Mouse (Mus musculus) liver, embryonic 11.5 days (tissue): ENCODE results near the gene Clns1a. TPM values are rescaled to one million over a fixed set of nuclear protein-coding genes. Genes with fewer than 3 reads are reported as not detected.

Experiments
- ATAC-seq: fragments of 200-750 bp; cut with Nextera tagmentation; replicated peaks from 2 replicates; pipeline ENCODE4 v1.8.0; 2017; ENCODE audit warnings: moderate number of reproducible peaks, mild to moderate bottlenecking, moderate TSS enrichment, moderate library complexity; ENCODE audit not compliant: low FRiP score
- DNase-seq: peaks from one replicate; pipeline ENCODE4 v3.0.0-alpha.2; 2017; ENCODE audit warnings: low spot score
- H3K27ac ChIP-seq: fragments of 300-500 bp; sonication (generic); 2 replicates; pipeline ENCODE4 v1.5.1; 2014; ENCODE audit warnings: mild to moderate bottlenecking, low read depth, low read length, control low read depth
- H3K27me3 ChIP-seq: fragments of 300-500 bp; sonication (generic); replicated peaks from 2 replicates; pipeline ENCODE4 v1.6.1; 2014; ENCODE audit warnings: low read length, mixed read lengths; ENCODE audit not compliant: control insufficient read depth, insufficient read depth
- H3K36me3 ChIP-seq: fragments of 300-500 bp; sonication (generic); 2 replicates; pipeline ENCODE4 v1.6.1; 2014; ENCODE audit warnings: mild to moderate bottlenecking, low read length, moderate library complexity, mixed read lengths; ENCODE audit not compliant: control insufficient read depth, insufficient read depth
- H3K4me1 ChIP-seq: fragments of 300-500 bp; sonication (generic); replicated peaks from 2 replicates; pipeline ENCODE4 v1.6.1; 2014; ENCODE audit warnings: low read length, mixed read lengths; ENCODE audit not compliant: control insufficient read depth, insufficient read depth
- H3K4me2 ChIP-seq: fragments of 300-500 bp; sonication (generic); 2 replicates; pipeline ENCODE4 v1.6.1; 2014; ENCODE audit warnings: mild to moderate bottlenecking, control low read depth, moderate library complexity
- H3K4me3 ChIP-seq: fragments of 300-500 bp; sonication (generic); 2 replicates; pipeline ENCODE4 v1.5.1; 2014; ENCODE audit warnings: low read depth, low read length, control low read depth
- H3K9ac ChIP-seq: fragments of 300-500 bp; sonication (generic); 2 replicates; pipeline ENCODE4 v1.6.1; 2014; ENCODE audit warnings: low read depth, low read length, control low read depth
- H3K9me3 ChIP-seq: fragments of 300-500 bp; sonication (generic); 2 replicates; pipeline ENCODE4 v1.6.1; 2016; ENCODE audit warnings: low read length, inconsistent platforms, mixed read lengths; ENCODE audit not compliant: control insufficient read depth
- WGBS: fragments of 180-500 bp; shearing (Covaris S2); extraction: QIAGEN DNeasy Blood & Tissue Kit; methylation state at CpG from one replicate; pipeline ENCODE4 v1.1.7; 2014; 5-methylcytosine and 5-hydroxymethylcytosine counted together
- polyA plus RNA-seq: library from polyadenylated mRNA; unstranded; fragments of >200 nt; fragmentation: Nextera tagmentation; extraction: Ambion mirVana; gene quantifications from 2 replicates; pipeline ENCODE4 v1.2.1, GENCODE M21; 2014

The Clns1a gene
- polyA plus RNA-seq, 1 experiment from 2014 or later, result 187 TPM

DNA sequence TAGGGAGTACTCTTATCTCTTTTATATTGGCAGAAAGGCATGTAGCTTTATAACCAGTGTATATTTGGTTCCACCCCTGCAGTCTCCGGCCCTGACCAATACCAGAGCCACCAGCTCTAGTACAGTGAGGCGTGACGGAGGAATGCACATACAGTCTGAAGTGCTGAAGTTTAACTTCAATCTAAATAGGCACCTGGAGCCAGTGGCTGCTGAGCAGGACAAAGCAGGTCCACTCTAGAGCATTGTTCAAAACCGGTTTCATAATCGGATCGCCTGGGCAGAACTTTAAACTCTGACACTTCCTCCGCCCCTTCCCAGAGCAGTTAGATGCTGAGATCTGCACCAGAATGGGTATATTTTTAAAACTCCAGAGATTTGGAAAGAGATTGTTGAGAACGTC, 38.6 kb downstream of the Clns1a start:
- no peak overlapping the region for H3K4me3 ChIP-seq
- peak overlapping the region; percentile 86; the same call in 1 of the 2 replicates for H3K4me2 ChIP-seq
- H3K27ac ChIP-seq, result no peak overlapping the region
- H3K36me3 ChIP-seq, result no peaks in the 10 kb centered on the region
- no peaks in the 10 kb centered on the region for H3K9me3 ChIP-seq
- 85% methylated on average over 8 of the region's 8 CpGs for WGBS
- H3K27me3 ChIP-seq, result no peaks in the 10 kb centered on the region
- no peak for ATAC-seq
- no peak for DNase-seq
- H3K9ac ChIP-seq, result no peak overlapping the region
- peaks cover 23% of the 10 kb centered on the region for H3K4me1 ChIP-seq

DNA sequence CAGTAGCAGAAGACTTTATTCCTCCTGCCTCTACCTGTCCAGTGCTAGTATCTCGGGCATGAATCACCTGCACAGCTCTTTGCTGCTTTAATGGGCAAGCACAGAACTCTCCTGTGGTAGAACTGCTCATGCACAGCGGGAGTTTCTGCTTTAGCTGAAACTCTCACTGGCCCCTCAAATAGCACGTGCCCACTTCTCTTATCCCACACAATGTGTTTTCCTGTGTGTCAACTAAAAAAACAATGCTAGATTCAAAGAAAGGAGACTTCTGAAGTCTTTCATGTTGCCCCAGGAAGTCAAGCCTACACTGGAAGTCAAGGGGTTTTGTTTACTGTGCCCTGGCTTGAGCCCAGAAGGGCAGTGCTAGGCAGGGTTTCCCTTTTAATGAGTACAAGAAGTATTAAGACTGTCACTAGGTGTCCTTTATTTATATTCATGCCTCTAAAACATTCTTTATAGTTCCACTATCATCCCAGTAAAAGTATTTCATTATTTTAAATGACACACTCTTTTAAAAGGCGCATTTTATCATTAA, 39.5 kb downstream of the Clns1a start:
- Histone ChIP-seq H3K27ac (no peak overlapping the region), H3K9me3 (no peaks in the 10 kb centered on the region), H3K4me2 (peak overlapping the region; percentile 86), H3K27me3 (no peaks in the 10 kb centered on the region), H3K9ac (no peak overlapping the region), H3K4me1 (peaks cover 26% of the 10 kb centered on the region), H3K36me3 (no peaks in the 10 kb centered on the region), H3K4me3 (0 out of 2 replicates have a peak overlapping the region, but pooled peaks have one; percentile 17)
- ATAC-seq, result no peak
- no peak for DNase-seq
- WGBS, result 56% methylated on average over 4 of the region's 4 CpGs

DNA sequence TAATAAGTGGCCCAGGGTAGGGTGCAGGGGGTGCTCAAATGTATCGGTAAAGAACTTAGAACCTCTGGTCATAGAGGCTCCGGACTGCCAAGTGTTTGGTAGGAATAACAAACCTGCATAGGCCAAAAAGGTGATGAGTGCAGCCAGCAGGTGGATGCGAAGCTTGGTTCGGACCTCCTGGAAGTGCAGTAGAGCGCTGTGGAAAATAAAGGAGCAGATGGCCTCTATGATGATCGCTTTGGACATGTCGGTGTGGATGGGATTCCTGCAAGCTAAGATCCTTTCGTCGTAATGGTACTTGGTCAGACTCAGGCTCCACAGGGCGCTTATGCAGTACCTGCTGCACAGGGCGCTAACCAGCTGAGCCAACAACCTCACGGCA, 40.8 kb downstream of the Clns1a start:
- H3K4me1 ChIP-seq, result peaks cover 37% of the 10 kb centered on the region

DNA sequence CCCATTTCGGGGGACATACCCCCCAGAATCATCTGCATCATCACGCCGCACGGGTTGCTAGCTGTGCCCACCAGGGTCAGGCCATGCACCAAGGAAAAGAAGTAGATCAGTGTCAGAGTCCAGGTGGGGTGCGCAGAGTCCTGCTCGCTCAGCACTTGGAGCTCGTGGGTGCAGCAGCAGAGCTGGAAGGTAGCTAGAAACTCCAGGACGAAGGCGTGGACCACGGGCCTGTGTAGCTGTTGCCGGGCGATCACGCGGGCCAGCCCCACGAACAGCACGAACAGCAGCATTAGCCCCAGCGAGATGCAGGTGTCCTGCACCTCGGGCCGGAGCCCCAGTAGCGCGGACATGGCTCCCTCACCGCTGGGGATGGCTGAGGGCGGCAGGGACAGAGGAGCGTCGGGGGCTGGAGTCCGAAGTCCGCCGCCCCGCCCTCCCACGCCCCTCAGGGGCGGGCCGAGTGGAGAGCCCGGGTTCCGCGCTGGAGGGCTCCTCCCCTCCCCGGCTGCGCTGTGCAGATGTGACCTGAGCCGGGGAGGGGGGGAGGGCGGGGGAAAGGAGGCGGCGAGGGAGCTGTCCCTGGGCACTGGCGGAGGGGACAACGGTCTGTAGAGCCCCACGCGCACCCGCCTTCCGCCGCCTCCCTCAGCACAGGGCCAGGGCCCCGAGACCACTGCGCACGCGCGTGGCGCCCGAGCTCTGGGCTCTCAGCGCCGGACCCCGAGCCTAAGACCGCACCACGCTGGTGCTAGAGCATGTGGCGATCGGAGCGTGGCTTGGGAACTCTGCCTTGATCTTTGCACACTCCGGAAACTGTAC, 41.4 kb downstream of the Clns1a start, which contains the start of gene Aqp11:
Gene Aqp11 (minus strand): TSS at position 652 of the 819 bp plus-strand sequence.
- Histone ChIP-seq H3K4me1 (peaks cover 35% of the 10 kb centered on the region), H3K36me3 (no peaks in the 10 kb centered on the region), H3K27ac (peak within 1 kb of the TSS; percentile 71), H3K9me3 (no peaks in the 10 kb centered on the region), H3K27me3 (no peaks in the 10 kb centered on the region), H3K4me3 (peak within 1 kb of the TSS; percentile 77), H3K4me2 (peak within 1 kb of the TSS; percentile 86), H3K9ac (peak within 1 kb of the TSS; percentile 83)
- ATAC-seq (peak; percentile 94), DNase-seq (peak; percentile 91)
- WGBS, result under 1% methylated on average over 54 of the region's 64 CpGs

More for the DNA sequence above, 40.8 kb downstream of the Clns1a start:
- DNase-seq (no peak), ATAC-seq (peak; percentile 1; the same call in 1 of the 2 replicates)
- H3K36me3 ChIP-seq, result no peaks in the 10 kb centered on the region
- WGBS, result 13% methylated on average over 12 of the region's 12 CpGs
- peak overlapping the region; percentile 86 for H3K4me2 ChIP-seq
- H3K9ac ChIP-seq, result peak overlapping the region; percentile 83
- H3K9me3 ChIP-seq, result no peaks in the 10 kb centered on the region
- H3K4me3 ChIP-seq, result peak overlapping the region; percentile 77
- H3K27me3 ChIP-seq, result no peaks in the 10 kb centered on the region
- no peak overlapping the region for H3K27ac ChIP-seq

DNA sequence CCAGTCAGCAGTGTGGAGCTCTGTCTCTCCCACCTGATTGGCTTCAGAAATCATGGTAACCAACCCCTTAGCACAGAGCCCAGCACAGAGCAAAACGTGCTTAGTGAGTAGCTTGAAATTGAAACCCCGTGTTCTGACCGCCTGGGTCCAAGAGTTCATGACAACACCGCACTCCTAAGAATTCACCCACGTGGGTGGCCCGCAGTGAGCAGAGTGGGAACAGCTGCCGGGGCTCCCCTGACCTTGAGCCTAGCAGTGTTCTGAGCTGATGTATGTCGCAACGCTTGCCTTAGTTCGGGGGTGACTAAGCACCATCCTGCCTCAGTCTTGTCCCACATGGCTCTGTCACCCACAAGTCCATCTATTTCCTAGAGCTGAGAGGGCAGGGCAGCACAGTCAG, 44.5 kb downstream of the Clns1a start:
- no peak for DNase-seq
- Histone ChIP-seq H3K4me1 (peaks cover 18% of the 10 kb centered on the region), H3K36me3 (no peaks in the 10 kb centered on the region), H3K27ac (peak overlapping the region; percentile 1; the same call in 1 of the 2 replicates), H3K27me3 (no peaks in the 10 kb centered on the region), H3K4me2 (no peak overlapping the region), H3K9me3 (no peaks in the 10 kb centered on the region), H3K9ac (no peak overlapping the region; the same call in 1 of the 2 replicates), H3K4me3 (no peak overlapping the region)
- WGBS, result 68% methylated on average over 10 of the region's 10 CpGs
- ATAC-seq, result no peak

DNA sequence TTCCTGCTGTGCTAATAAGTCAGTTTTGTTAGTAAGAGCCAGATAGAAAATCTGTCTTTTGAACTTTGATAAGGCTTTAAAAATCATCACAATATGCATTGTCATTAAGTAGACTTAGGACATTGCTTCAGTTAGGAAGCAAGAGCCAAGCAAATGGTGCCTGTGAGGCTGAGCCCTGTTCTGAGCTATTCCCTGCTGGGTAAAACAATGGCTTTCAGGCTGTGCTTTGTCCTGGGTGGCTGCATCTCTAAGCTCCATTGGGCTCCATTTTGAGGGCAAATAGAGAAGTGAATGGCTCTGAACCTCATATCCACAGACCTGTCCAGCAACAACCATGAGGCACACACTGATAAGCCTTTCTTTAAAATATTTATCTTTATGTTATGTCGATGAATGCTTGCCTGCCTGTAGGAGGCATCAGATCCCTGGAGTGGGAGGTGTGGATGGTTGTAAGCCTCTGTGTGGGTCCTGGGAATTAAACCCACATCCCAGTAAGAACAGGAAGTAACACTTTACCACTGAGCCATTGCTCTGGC, 45.4 kb downstream of the Clns1a start:
- no peak overlapping the region for H3K9ac ChIP-seq
- DNase-seq (no peak), ATAC-seq (no peak)
- no peaks in the 10 kb centered on the region for H3K27me3 ChIP-seq
- H3K27ac ChIP-seq, result peak overlapping the region; percentile 41; the same call in 1 of the 2 replicates
- H3K4me1 ChIP-seq, result peaks cover 17% of the 10 kb centered on the region
- no peaks in the 10 kb centered on the region for H3K36me3 ChIP-seq
- WGBS, result 14% methylated on average over 1 of the region's 1 CpGs
- no peak overlapping the region for H3K4me3 ChIP-seq
- no peak overlapping the region for H3K4me2 ChIP-seq
- no peaks in the 10 kb centered on the region for H3K9me3 ChIP-seq

DNA sequence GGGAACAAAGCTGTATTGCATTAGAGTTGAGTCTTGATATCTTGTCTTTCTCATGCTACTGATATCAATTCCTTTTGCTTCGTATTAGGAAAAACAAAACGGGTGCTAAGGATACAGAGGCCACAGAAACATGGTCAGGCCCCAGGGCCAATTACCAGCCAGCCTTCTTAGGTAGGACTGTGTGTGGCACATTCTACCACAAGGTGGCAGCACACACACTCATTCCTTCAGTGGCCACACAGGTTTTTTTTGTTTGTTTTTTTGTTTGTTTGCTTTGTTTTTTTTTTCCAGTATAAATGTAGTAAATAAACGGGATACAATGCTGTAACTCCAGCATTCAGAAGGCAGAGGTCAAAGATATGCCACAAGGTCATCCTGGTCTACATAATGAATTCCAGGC, 48.9 kb downstream of the Clns1a start:
- H3K27ac ChIP-seq, result no peak overlapping the region
- H3K27me3 ChIP-seq, result no peaks in the 10 kb centered on the region
- H3K4me1 ChIP-seq, result peaks cover 21% of the 10 kb centered on the region
- 19% methylated on average over 3 of the region's 3 CpGs for WGBS
- DNase-seq, result no peak
- no peak overlapping the region for H3K4me3 ChIP-seq
- H3K4me2 ChIP-seq, result no peak overlapping the region
- no peaks in the 10 kb centered on the region for H3K9me3 ChIP-seq
- H3K36me3 ChIP-seq, result no peaks in the 10 kb centered on the region
- H3K9ac ChIP-seq, result no peak overlapping the region
- ATAC-seq, result no peak

DNA sequence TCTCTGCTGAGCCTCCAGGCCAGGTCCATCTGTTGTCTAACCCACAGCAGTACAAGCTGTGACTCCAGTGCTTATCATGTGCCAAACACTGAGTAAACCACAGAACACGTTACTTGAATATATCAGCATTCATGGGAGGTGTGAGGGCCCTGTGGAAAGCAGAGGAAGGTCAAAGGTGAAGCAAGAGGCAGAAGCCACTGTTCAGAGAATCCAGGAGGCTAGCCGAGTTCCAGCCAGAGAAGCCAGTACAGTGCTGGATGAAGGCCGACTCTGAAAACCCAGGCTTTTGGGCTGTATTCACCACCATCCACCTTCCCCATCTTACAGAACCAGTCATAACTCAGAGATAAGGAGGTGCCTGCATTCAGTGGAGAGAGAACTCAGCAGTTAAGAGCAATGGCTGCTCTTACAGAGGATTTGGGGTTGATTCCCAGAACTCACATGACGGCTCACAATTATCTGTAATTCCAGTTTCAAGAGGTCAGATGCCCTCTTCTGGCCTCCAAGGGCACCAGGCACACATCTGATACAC, 50.8 kb downstream of the Clns1a start:
- H3K9me3 ChIP-seq, result no peaks in the 10 kb centered on the region
- H3K9ac ChIP-seq, result peak overlapping the region; percentile 54
- DNase-seq, result peak; percentile 51
- H3K4me1 ChIP-seq, result peaks cover 8% of the 10 kb centered on the region
- peak overlapping the region; percentile 53 for H3K4me2 ChIP-seq
- H3K36me3 ChIP-seq, result no peaks in the 10 kb centered on the region
- 38% methylated on average over 4 of the region's 4 CpGs for WGBS
- ATAC-seq, result peak; percentile 92
- H3K27me3 ChIP-seq, result no peaks in the 10 kb centered on the region
- H3K27ac ChIP-seq, result peak overlapping the region; percentile 93
- H3K4me3 ChIP-seq, result no peak overlapping the region
